Mouse (Mus musculus) kidney, postnatal 0 days (tissue): ENCODE data around the gene Coa5. TPM values are rescaled to one million over a fixed set of nuclear protein-coding genes. Genes with fewer than 3 reads are reported as not detected.

Experiments
- ATAC-seq: fragments of 200-750 bp; cut with Nextera tagmentation; replicated peaks from 2 replicates; pipeline ENCODE4 v1.8.0; 2017; ENCODE audit warnings: low read depth, moderate number of reproducible peaks, moderate TSS enrichment, moderate library complexity; ENCODE audit not compliant: low FRiP score
- DNase-seq: peaks from one replicate; pipeline ENCODE4 v3.0.0-alpha.2; 2016; ENCODE audit warnings: low spot score
- H3K27ac ChIP-seq: fragments of 300-500 bp; sonication (generic); 2 replicates; pipeline ENCODE4 v1.5.1; 2014; ENCODE audit warnings: mild to moderate bottlenecking
- H3K27me3 ChIP-seq: fragments of 300-500 bp; sonication (generic); 2 replicates; pipeline ENCODE4 v1.6.1; 2014; ENCODE audit warnings: low read length, mixed read lengths; ENCODE audit not compliant: insufficient read depth
- H3K36me3 ChIP-seq: fragments of 300-500 bp; sonication (generic); 2 replicates; pipeline ENCODE4 v1.6.1; 2014; ENCODE audit warnings: low read length, mixed read lengths; ENCODE audit not compliant: insufficient read depth
- H3K4me1 ChIP-seq: fragments of 300-500 bp; sonication (generic); replicated peaks from 2 replicates; pipeline ENCODE4 v1.6.1; 2014; ENCODE audit warnings: antibody characterized with exemption, low read length, mixed read lengths; ENCODE audit not compliant: insufficient read depth
- H3K4me2 ChIP-seq: fragments of 300-500 bp; sonication (generic); 2 replicates; pipeline ENCODE4 v1.6.1; 2014; ENCODE audit warnings: mild to moderate bottlenecking, low read length, moderate library complexity, mixed read lengths
- H3K4me3 ChIP-seq: fragments of 300-500 bp; sonication (generic); replicated peaks from 2 replicates; pipeline ENCODE4 v1.5.1; 2014; ENCODE audit warnings: low read depth, low read length
- H3K9ac ChIP-seq: fragments of 300-500 bp; sonication (generic); 2 replicates; pipeline ENCODE4 v1.6.1; 2014; ENCODE audit warnings: low read depth, low read length
- H3K9me3 ChIP-seq: fragments of 300-500 bp; sonication (generic); replicated peaks from 2 replicates; pipeline ENCODE4 v1.6.1; 2016; ENCODE audit warnings: low read length, inconsistent platforms, mixed read lengths
- CTCF ChIP-seq: IDR thresholded peaks from 2 replicates; pipeline ENCODE4 v1.5.1; 2016; ENCODE audit warnings: antibody characterized with exemption, low read depth, mild to moderate bottlenecking, moderate library complexity
- WGBS: fragments of 180-500 bp; shearing (Covaris S2); extraction: QIAGEN DNeasy Blood & Tissue Kit; methylation state at CpG from one replicate; pipeline ENCODE4 v1.1.7; 2014; 5-methylcytosine and 5-hydroxymethylcytosine counted together
- polyA plus RNA-seq: library from polyadenylated mRNA; unstranded; fragments of >200 nt; fragmentation: Nextera tagmentation; extraction: Ambion mirVana; gene quantifications from 2 replicates; pipeline ENCODE4 v1.2.1, GENCODE M21; 2015

Coa5 gene
- 39.2 and 42.5 TPM in 2 replicates for polyA plus RNA-seq

- Histone ChIP-seq H3K9ac (peak within 1 kb of the TSS; percentile 90), H3K36me3 (peaks cover 15% of the 10 kb centered on the region), H3K27me3 (no peaks in the 10 kb centered on the region), H3K4me1 (peaks cover 14% of the 10 kb centered on the region), H3K4me2 (peak within 1 kb of the TSS; percentile 77), H3K9me3 (no peaks in the 10 kb centered on the region), H3K27ac (peak within 1 kb of the TSS; percentile 85), H3K4me3 (peak within 1 kb of the TSS; percentile 91)
- ATAC-seq: peak; percentile 95
- 2% methylated on average over 57 of the region's 57 CpGs for WGBS
- peak; percentile 98 for DNase-seq
- peak; percentile 18; the same call in 1 of the 2 replicates for TF ChIP-seq CTCF
Measured at GRCm38 (mm10) chr1:37429366-37430296, at the start of gene Coa5, which contains the start of gene Unc50. TSS of gene Coa5 (minus strand) at chr1:37430103. TSS of gene Unc50 (plus strand) at chr1:37430139.

- H3K4me1 ChIP-seq: no peaks in the 10 kb centered on the region
- H3K27me3 ChIP-seq: no peaks in the 10 kb centered on the region
- no peaks in the 10 kb centered on the region for H3K9me3 ChIP-seq
- no peak overlapping the region for H3K27ac ChIP-seq
- DNase-seq: peak; percentile 34
- peak; percentile 58 for TF ChIP-seq CTCF
- H3K4me3 ChIP-seq: no peak overlapping the region
- 77% methylated on average over 9 of the region's 9 CpGs for WGBS
- no peak overlapping the region for H3K9ac ChIP-seq
- H3K36me3 ChIP-seq: no peaks in the 10 kb centered on the region
- H3K4me2 ChIP-seq: no peak overlapping the region
- no peak for ATAC-seq
Measured at GRCm38 (mm10) chr1:37479074-37479473, 49.2 kb upstream of the Coa5 start.

GRCm38 (mm10) chr1:37478416-37478815 is 48.5 kb upstream of the Coa5 start:
- no peak for TF ChIP-seq CTCF
- no peak overlapping the region for H3K4me2 ChIP-seq
- H3K4me1 ChIP-seq: no peaks in the 10 kb centered on the region
- no peak overlapping the region for H3K4me3 ChIP-seq
- no peaks in the 10 kb centered on the region for H3K9me3 ChIP-seq
- H3K9ac ChIP-seq: no peak overlapping the region
- H3K27me3 ChIP-seq: no peaks in the 10 kb centered on the region
- H3K27ac ChIP-seq: no peak overlapping the region
- WGBS: 62% methylated on average over 7 of the region's 7 CpGs
- DNase-seq (no peak), ATAC-seq (no peak)
- H3K36me3 ChIP-seq: no peaks in the 10 kb centered on the region

- H3K9me3 ChIP-seq: no peaks in the 10 kb centered on the region
- ATAC-seq (no peak), DNase-seq (no peak)
- no peak overlapping the region for H3K27ac ChIP-seq
- H3K36me3 ChIP-seq: no peaks in the 10 kb centered on the region
- no peak overlapping the region for H3K9ac ChIP-seq
- H3K4me3 ChIP-seq: no peak overlapping the region
- 50% methylated on average over 5 of the region's 5 CpGs for WGBS
- no peak for TF ChIP-seq CTCF
- H3K4me1 ChIP-seq: no peaks in the 10 kb centered on the region
- H3K27me3 ChIP-seq: no peaks in the 10 kb centered on the region
- H3K4me2 ChIP-seq: no peak overlapping the region
Measured at GRCm38 (mm10) chr1:37477928-37478327, 48.0 kb upstream of the Coa5 start.

- no peak overlapping the region for H3K4me3 ChIP-seq
- no peaks in the 10 kb centered on the region for H3K27me3 ChIP-seq
- no peak overlapping the region for H3K9ac ChIP-seq
- no peaks in the 10 kb centered on the region for H3K4me1 ChIP-seq
- no peak overlapping the region for H3K27ac ChIP-seq
- DNase-seq (no peak), ATAC-seq (no peak)
- no peak overlapping the region for H3K4me2 ChIP-seq
- no peak for TF ChIP-seq CTCF
- 92% methylated on average over 5 of the region's 5 CpGs for WGBS
- no peaks in the 10 kb centered on the region for H3K36me3 ChIP-seq
- H3K9me3 ChIP-seq: no peaks in the 10 kb centered on the region
Measured at GRCm38 (mm10) chr1:37477250-37477649, 47.3 kb upstream of the Coa5 start.

- ATAC-seq: no peak
- H3K4me2 ChIP-seq: no peak overlapping the region
- WGBS: 95% methylated on average over 3 of the region's 3 CpGs
- no peak overlapping the region for H3K9ac ChIP-seq
- H3K27me3 ChIP-seq: no peaks in the 10 kb centered on the region
- no peaks in the 10 kb centered on the region for H3K36me3 ChIP-seq
- DNase-seq: no peak
- H3K4me3 ChIP-seq: no peak overlapping the region
- no peak for TF ChIP-seq CTCF
- H3K27ac ChIP-seq: no peak overlapping the region
- H3K9me3 ChIP-seq: no peaks in the 10 kb centered on the region
- H3K4me1 ChIP-seq: no peaks in the 10 kb centered on the region
Measured at GRCm38 (mm10) chr1:37475312-37475711, 45.4 kb upstream of the Coa5 start.
